Mouse (Mus musculus) c-Kit-negative CD71-positive TER-119-positive erythroid progenitor cells, embryonic 14.5 days (primary cell): ENCODE measurements around the gene Slc24a5.
"Not testable (repeated sequence)": the region's sequence is repeated elsewhere in the genome, so short reads cannot be mapped to it uniquely, and the experiment has no call there.

Experiments used
- DNase-seq: peaks from one replicate; pipeline ENCODE4 v3.0.0-alpha.2; 2013; ENCODE audit warnings: low read depth, low spot score

Slc24a5 gene

GRCm38 (mm10) chr2:125067894-125068293 is at the start of gene Slc24a5:
Slc24a5 (plus strand) TSS chr2:125068124.
- DNase-seq: no peak

DNA sequence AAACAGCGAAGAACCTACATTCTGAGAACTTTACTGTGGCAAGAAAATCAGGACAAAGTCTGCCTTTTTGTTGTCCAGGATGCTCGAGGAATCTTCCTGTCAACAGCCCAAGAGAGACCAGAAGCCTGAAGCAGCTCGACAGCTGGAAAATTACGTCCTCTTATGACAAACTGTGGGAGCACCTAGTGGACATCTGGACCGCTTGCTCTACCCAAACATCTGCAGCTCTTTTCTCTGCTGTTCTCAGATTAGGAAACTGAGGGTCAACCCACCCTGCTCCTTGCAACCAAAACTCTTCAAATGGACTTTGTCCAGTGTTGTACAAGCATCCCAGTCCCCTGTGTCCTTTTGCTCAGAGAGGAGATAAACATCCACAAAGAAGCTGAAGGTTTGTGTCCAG is 43.5 kb upstream of the Slc24a5 start:
- no peak for DNase-seq

DNA sequence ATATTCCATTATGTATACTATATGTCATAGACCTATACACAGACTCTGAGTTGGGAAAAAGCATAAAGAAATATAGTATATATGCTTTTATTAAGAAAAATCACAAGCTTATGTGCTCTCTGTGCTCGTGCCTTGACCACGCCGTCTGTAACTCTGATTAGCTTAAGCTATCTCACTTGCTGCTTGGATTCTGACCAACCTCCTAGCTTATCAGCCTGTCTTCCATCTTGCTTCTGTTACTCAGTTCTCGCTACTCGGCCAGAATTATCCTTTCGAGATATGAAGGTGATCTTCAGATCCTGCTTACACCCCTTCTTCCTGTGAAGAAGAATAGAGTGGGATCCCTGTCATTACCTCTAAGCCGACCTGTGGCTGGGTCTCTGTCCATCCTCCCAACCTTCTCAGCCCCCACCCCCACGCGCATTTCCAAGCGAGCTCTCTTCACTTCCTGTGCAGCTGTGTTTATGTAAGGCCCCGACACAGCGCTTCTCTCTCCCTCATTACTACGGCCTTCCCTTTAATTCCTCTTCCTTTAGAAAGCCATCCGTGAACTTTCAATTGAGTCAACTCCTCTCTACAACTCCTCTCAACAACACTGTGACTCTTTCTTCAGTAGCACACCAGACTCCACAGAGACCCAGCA is 41.4 kb upstream of the Slc24a5 start:
- DNase-seq: no peak

GRCm38 (mm10) chr2:125030591-125030990 is 37.3 kb upstream of the Slc24a5 start:
- DNase-seq: no peak

- DNase-seq: no peak
Measured at GRCm38 (mm10) chr2:125031111-125031510, 36.8 kb upstream of the Slc24a5 start.

- no peak for DNase-seq
Measured at GRCm38 (mm10) chr2:125031562-125032257, 36.2 kb upstream of the Slc24a5 start.

DNA sequence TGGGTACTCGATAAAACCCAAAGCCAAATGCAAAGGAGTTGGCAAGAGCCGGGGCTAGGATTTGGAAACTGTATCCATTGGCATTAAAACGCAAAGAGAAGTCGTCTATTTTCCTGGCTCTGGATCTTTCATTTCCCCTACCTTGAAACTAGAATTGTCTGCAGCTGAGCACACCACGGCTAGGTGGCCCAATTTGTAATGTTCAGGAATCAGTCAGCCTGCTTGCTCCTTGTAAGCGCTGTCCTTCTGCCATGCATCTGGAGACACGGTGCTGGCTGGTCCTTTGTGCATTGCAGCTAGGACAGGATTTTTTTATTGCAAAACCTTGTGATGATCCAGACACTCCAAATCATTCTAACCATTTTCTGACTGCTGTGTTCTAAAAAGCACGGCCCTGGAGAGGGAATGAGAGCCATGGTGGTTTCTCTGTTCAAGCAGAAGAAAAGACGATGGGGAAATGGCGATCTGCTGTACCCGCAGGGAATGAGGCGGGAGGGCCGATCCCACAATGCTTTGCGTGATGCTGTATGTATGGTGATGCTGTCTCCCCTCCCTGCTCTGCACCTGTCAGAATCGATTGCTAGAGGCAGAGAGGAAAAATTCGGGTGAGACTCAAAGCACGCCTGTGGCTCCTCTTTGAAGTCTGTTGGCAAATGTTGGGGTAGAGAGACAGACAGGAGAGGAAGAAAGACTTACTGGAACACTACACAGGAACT is 35.5 kb upstream of the Slc24a5 start:
- no peak for DNase-seq

DNA sequence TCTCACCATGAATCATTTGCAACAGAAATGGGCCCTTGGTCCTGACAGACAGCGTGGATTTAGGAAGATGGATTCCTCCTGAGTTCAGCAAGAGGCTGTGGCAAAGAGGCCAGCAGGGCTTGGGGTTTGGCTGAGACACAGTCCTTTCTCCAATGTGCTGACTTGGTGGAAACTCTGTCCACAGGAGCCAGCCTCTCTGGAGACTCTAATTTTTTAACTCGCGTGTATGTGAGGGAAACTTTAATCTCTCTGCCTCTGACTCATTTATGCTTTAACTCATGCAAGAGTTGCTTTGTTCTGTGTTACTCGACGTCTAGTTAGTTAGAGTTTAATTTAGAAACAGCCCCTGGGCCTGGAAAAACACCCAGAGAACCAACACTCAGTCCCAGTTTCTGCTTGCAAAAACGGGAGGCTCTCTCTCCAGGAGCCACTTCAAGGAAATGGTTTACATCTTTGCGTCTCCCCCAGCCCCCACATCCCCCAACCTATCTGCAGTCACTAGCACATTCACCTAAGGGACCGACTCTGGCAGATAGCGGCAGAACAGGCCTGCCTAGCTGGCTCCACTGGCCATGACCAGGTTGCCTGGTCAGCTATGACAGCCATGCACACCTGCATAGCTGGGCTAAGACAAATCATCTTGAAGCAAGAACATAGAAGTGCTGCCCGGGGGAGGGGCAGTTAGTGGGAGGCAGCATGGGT is 34.7 kb upstream of the Slc24a5 start:
- no peak for DNase-seq

- DNase-seq: no peak
Measured at GRCm38 (mm10) chr2:125055316-125055903, 12.5 kb upstream of the Slc24a5 start.

DNA sequence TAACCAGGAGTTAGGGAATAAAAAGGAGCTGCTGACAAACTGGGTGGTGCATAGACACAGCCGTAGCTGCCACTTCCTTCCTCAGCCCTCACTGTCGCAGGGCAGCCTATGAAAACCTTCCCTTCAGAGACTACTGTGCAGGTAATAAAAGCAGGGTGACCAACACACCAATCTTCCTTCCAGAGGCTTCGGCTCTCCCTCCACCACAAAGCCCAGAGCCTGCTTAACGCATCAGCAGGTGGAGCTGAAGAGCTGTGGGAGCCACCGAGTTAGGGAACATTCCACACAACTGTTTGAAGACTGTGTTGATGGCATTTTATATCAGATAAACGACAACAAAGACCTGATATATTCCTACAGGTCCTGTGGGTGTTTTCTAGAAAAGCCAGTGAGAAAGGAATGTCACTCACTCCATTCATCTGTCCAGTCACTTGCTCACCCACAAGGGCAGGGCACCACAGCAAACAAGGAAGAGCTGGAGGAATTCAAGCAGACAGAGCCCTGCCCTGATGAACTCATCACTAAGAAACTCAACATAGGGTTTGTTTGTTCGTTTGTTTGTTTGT is 10.6 kb upstream of the Slc24a5 start:
- DNase-seq: no peak

DNA sequence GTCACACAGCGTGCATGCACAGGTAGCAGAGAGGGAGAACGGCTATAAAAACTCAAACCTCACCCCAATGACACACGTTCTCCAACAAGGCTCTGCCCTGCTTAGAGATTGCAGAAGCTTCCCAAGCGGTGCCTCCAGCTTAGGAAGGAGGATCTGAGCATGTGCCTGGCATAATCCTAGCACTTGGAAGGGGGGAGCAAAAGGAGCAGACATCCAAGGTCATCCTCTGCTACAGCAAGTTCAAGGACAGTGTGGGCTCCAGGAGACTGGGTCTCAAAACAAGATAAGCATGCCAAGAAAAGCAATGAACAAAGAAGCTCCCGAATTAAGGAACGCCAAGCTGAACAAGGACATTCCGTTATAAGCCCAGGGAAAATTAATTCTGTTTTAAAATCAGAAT is 6.5 kb upstream of the Slc24a5 start:
- DNase-seq: no peak

GRCm38 (mm10) chr2:125062944-125063343 is 5.0 kb upstream of the Slc24a5 start:
- no peak for DNase-seq

GRCm38 (mm10) chr2:125067373-125067772 is 551 bp upstream of the Slc24a5 start:
- DNase-seq: no peak

DNA sequence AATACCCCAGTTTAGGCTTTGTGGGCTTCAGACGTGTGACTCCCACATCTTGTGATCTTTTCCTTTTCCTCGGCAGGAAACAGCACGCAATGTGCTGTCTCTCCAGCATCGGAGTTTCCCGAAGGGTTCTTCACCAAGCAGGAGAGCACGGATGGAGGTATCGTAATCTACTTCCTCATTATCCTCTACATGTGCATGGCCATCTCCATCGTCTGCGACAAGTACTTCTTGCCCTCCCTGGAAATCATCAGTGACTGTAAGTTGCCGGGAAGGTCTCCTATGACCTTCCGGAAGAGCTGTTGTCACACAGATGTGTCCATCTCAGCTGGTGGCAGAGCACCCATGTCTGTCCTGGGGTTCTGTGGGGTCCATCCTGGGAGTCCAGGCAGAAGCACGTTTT is 772 bp downstream of the Slc24a5 start:
- DNase-seq: no peak

DNA sequence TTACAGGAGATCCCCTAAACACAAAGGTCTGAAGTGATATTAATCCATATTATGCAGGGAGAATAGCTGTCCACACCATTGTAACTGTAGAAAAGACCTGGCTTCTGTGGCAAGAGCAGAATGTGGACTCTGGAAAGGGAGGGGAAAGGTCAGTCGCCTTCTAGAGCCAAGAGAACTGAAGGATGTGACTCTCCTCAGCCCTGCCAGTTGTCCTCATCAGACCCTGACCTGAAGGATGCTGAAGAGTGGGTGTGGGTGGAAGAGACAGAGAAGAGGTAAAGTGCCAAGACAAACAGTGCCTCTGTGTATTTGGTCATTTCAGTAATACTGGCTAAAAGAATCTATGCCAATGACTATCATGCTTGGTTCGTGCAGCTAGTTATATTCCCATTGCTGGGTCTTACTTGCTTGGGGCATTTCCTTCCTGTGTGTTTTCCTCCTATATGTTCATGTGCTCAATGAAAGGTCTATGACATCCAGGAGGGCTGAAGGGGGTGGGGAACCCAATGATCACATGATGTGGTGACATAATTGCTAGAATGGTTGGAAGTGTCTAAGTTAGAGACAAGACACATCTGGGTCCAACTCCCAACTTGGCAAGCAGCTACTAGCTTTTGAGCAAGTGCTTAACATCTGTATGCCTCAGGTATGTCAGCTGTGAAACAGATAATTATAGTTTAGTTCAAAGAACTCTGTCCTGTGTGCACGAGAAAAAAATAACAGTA is 5.3 kb downstream of the Slc24a5 start:
- DNase-seq: no peak

- no peak for DNase-seq
Measured at GRCm38 (mm10) chr2:125083879-125084278, 16.0 kb downstream of the Slc24a5 start.

DNA sequence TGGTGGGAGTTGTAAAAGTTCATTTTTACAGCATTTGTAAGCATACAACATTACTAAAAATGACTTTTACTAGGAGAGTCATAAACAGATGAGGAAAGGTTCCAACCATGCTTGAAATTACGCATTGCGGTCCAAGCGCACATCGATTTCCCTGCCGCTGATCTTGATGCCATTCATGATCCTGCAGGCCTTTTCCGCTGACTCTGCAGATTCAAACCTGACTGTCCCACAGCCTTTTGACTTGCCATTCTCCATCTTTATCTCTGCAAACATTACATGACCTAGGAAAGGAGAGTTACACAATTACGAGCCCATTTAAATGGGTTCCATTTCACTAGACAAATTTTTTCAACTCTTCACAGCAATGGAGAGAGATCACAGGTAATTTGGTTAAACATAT is 20.8 kb downstream of the Slc24a5 start:
- DNase-seq: no peak

DNA sequence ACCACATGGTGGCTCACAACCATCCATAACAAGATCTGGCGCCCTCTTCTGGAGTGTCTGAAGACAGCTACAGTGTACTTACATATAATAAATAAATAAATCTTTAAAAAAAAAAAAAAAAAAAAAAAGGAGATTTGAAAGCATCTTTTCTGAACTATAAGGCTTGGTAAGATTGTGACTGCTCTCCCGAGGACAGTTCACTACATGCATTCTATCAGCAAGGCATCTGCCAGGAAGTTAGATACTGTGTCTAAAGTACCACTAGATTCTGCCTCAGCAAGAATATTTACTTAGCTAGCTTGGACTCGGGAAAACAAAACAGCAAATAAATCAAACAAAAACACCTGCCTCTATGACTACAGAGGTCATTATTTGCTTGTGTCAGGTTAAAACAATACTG is 24.2 kb downstream of the Slc24a5 start:
- DNase-seq: not testable (repeated sequence)

DNA sequence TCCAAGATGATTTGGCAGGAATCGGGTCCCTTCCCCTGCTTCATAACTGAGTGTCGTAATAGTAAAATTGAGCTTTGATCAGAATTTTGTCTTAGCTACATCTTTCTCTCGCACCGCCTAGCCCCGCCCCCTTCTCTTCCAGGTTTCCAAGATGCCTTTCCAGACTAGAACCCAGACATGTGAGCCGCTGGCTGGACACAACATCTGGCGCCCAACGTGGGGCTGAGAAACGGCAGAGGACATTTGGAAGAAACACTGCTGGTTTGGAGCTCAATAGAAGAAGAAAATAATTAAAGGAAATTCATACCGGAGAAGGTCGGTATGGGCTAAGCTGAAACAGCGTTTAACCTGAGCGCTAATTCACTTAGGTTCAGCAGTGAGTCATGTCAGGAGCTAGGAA is 36.6 kb downstream of the Slc24a5 start:
- DNase-seq: not testable (repeated sequence)

DNA sequence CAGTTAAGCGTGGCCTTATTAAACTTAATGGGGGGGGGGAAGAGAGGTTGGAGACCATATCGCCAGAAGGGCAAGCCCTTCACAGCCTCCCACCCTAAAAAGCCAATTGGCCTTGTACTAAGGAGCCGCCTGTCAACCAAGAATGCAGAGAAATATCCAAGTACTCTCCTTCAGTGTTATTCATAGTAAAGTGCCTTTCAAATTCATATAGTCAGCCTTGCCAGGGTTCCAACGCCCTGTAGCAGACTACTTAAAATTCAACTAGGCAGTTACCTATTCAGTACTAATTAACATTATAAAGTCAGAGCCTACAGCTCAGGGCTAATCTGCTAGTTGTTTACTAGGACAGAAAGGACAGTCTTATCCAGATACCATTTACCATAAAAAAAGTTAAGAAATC is 38.6 kb downstream of the Slc24a5 start:
- DNase-seq: not testable (repeated sequence)
